Mouse (Mus musculus): ENCODE measurements around the gene Ranbp17. TPM values are rescaled to one million over a fixed set of nuclear protein-coding genes. Genes with fewer than 3 reads are reported as not detected.

Ranbp17 gene
- polyA plus RNA-seq, 1 experiment from 2014 or later, result 2.2 TPM

DNA sequence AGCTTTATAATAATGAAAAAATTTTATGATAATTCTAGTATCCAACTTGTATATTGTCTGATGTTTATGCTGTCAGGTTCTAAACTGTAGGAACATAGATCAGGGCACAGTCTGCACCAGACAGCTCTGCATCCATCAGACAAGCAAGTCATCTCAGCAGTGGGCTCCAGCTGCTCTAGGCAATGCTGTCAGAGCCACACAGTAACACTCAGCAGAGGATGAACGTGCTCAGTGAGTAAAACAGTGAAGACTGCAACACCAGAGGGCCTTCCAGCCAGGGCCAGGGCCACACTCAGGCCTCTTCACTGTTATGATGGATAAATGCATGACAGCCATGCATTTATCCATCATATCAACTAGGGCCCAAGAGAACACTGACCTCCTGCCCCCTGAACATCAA lies 114.2 kb downstream of the Ranbp17 start:
- Histone ChIP-seq H3K4me3 (ENCODE audit: low read depth, low read length) (no peak overlapping the region), H3K27me3 (ENCODE audit: control insufficient read depth, insufficient read depth, low read length) (no peaks in the 10 kb centered on the region), H3K36me3 (ENCODE audit: control insufficient read depth, insufficient read depth, low read length) (no peaks in the 10 kb centered on the region), H3K4me2 (replicated peaks; ENCODE audit: low read depth) (no peak overlapping the region), H3K9ac (ENCODE audit: low read length) (no peak overlapping the region), H3K9me3 (ENCODE audit: control insufficient read depth, low read length) (no peaks in the 10 kb centered on the region), H3K4me1 (replicated peaks; ENCODE audit: control insufficient read depth, insufficient read depth) (no peaks in the 10 kb centered on the region), H3K27ac (replicated peaks) (no peak overlapping the region)
- no peak for TF ChIP-seq EP300 (optimal IDR thresholded peaks at IDR 0.05)
- TF ChIP-seq CTCF (IDR thresholded peaks at IDR 0.05; ENCODE audit: low read depth), result no peak
- ATAC-seq (ENCODE audit: low FRiP score, low TSS enrichment) (no peak), DNase-seq (ENCODE audit: low spot score) (no peak)
- 23% methylated on average over 1 of the region's 1 CpGs for WGBS

GRCm38 (mm10) chr11:33398701-33399100 lies 114.8 kb downstream of the Ranbp17 start:
- Histone ChIP-seq H3K4me3 (ENCODE audit: low read depth, low read length) (no peak overlapping the region), H3K27ac (replicated peaks) (no peak overlapping the region), H3K4me1 (replicated peaks; ENCODE audit: control insufficient read depth, insufficient read depth) (no peaks in the 10 kb centered on the region), H3K9ac (ENCODE audit: low read length) (no peak overlapping the region), H3K4me2 (replicated peaks; ENCODE audit: low read depth) (no peak overlapping the region), H3K27me3 (ENCODE audit: control insufficient read depth, insufficient read depth, low read length) (no peaks in the 10 kb centered on the region), H3K36me3 (ENCODE audit: control insufficient read depth, insufficient read depth, low read length) (no peaks in the 10 kb centered on the region), H3K9me3 (ENCODE audit: control insufficient read depth, low read length) (no peaks in the 10 kb centered on the region)
- DNase-seq (ENCODE audit: low spot score) (no peak), ATAC-seq (ENCODE audit: low FRiP score, low TSS enrichment) (no peak)
- 75% methylated on average over 3 of the region's 3 CpGs for WGBS
- TF ChIP-seq EP300 (optimal IDR thresholded peaks at IDR 0.05) (no peak), CTCF (IDR thresholded peaks at IDR 0.05; ENCODE audit: low read depth) (no peak)

DNA sequence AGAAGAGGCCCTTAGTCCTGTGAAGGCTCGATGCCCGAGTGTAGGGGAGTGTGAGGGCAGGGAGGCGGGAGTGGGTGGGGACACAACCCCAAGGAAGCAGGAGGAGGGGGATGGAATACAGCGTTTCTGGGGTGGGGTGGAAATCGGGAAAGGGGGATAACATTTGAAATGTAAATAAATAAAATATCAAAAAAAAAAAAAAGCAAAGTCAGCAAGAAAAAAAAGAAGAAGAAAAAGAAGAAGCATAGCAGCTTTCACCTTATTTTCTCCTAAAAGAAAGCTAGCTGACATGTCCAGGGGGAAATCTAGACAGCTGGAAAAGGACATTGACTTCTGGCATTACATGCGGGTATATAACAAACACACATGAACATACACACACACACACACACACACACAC lies 117.3 kb downstream of the Ranbp17 start:
- Histone ChIP-seq H3K27ac (replicated peaks) (no peak overlapping the region), H3K36me3 (ENCODE audit: control insufficient read depth, insufficient read depth, low read length) (no peaks in the 10 kb centered on the region), H3K4me2 (replicated peaks; ENCODE audit: low read depth) (no peak overlapping the region), H3K9me3 (ENCODE audit: control insufficient read depth, low read length) (no peaks in the 10 kb centered on the region), H3K27me3 (ENCODE audit: control insufficient read depth, insufficient read depth, low read length) (no peaks in the 10 kb centered on the region), H3K4me1 (replicated peaks; ENCODE audit: control insufficient read depth, insufficient read depth) (no peaks in the 10 kb centered on the region), H3K9ac (ENCODE audit: low read length) (no peak overlapping the region), H3K4me3 (ENCODE audit: low read depth, low read length) (no peak overlapping the region)
- TF ChIP-seq CTCF (IDR thresholded peaks at IDR 0.05; ENCODE audit: low read depth) (no peak), EP300 (optimal IDR thresholded peaks at IDR 0.05) (no peak)
- WGBS, result 80% methylated on average over 6 of the region's 6 CpGs
- ATAC-seq (ENCODE audit: low FRiP score, low TSS enrichment) (no peak), DNase-seq (ENCODE audit: low spot score) (no peak)

GRCm38 (mm10) chr11:33394093-33394492 lies 119.5 kb downstream of the Ranbp17 start:
- Histone ChIP-seq H3K36me3 (ENCODE audit: control insufficient read depth, insufficient read depth, low read length) (no peaks in the 10 kb centered on the region), H3K9me3 (ENCODE audit: control insufficient read depth, low read length) (no peaks in the 10 kb centered on the region), H3K4me2 (replicated peaks; ENCODE audit: low read depth) (no peak overlapping the region), H3K4me3 (ENCODE audit: low read depth, low read length) (no peak overlapping the region), H3K9ac (ENCODE audit: low read length) (no peak overlapping the region), H3K27ac (replicated peaks) (no peak overlapping the region), H3K4me1 (replicated peaks; ENCODE audit: control insufficient read depth, insufficient read depth) (no peaks in the 10 kb centered on the region), H3K27me3 (ENCODE audit: control insufficient read depth, insufficient read depth, low read length) (no peaks in the 10 kb centered on the region)
- 65% methylated on average over 3 of the region's 3 CpGs for WGBS
- TF ChIP-seq CTCF (IDR thresholded peaks at IDR 0.05; ENCODE audit: low read depth), result no peak
- TF ChIP-seq EP300 (optimal IDR thresholded peaks at IDR 0.05), result no peak
- DNase-seq (ENCODE audit: low spot score), result no peak
- ATAC-seq (ENCODE audit: low FRiP score, low TSS enrichment), result no peak

GRCm38 (mm10) chr11:33388685-33389084 lies 124.9 kb downstream of the Ranbp17 start:
- Histone ChIP-seq H3K4me2 (replicated peaks; ENCODE audit: low read depth) (no peak overlapping the region), H3K27ac (replicated peaks) (no peak overlapping the region), H3K4me1 (replicated peaks; ENCODE audit: control insufficient read depth, insufficient read depth) (no peaks in the 10 kb centered on the region), H3K9ac (ENCODE audit: low read length) (no peak overlapping the region), H3K4me3 (ENCODE audit: low read depth, low read length) (no peak overlapping the region), H3K27me3 (ENCODE audit: control insufficient read depth, insufficient read depth, low read length) (no peaks in the 10 kb centered on the region), H3K36me3 (ENCODE audit: control insufficient read depth, insufficient read depth, low read length) (no peaks in the 10 kb centered on the region), H3K9me3 (ENCODE audit: control insufficient read depth, low read length) (no peaks in the 10 kb centered on the region)
- ATAC-seq (ENCODE audit: low FRiP score, low TSS enrichment) (no peak), DNase-seq (ENCODE audit: low spot score) (no peak)
- TF ChIP-seq EP300 (optimal IDR thresholded peaks at IDR 0.05) (no peak), CTCF (IDR thresholded peaks at IDR 0.05; ENCODE audit: low read depth) (no peak)
- WGBS, result 92% methylated on average over 2 of the region's 2 CpGs

- Histone ChIP-seq H3K9me3 (ENCODE audit: control insufficient read depth, low read length) (no peaks in the 10 kb centered on the region), H3K27me3 (ENCODE audit: control insufficient read depth, insufficient read depth, low read length) (no peaks in the 10 kb centered on the region), H3K27ac (replicated peaks) (no peak overlapping the region), H3K4me2 (replicated peaks; ENCODE audit: low read depth) (no peak overlapping the region), H3K4me1 (replicated peaks; ENCODE audit: control insufficient read depth, insufficient read depth) (no peaks in the 10 kb centered on the region), H3K9ac (ENCODE audit: low read length) (no peak overlapping the region), H3K4me3 (ENCODE audit: low read depth, low read length) (no peak overlapping the region), H3K36me3 (ENCODE audit: control insufficient read depth, insufficient read depth, low read length) (no peaks in the 10 kb centered on the region)
- TF ChIP-seq CTCF (IDR thresholded peaks at IDR 0.05; ENCODE audit: low read depth) (no peak), EP300 (optimal IDR thresholded peaks at IDR 0.05) (no peak)
- 58% methylated on average over 5 of the region's 5 CpGs for WGBS
- DNase-seq (ENCODE audit: low spot score) (no peak), ATAC-seq (ENCODE audit: low FRiP score, low TSS enrichment) (no peak)
Measured at GRCm38 (mm10) chr11:33361867-33362266, 151.7 kb downstream of the Ranbp17 start.

Measured in stomach, postnatal 0 days (tissue).